Mouse (Mus musculus) myocyte (in vitro differentiated cells): Measurements from ENCODE around the gene Csk. TPM values are rescaled to one million over a fixed set of nuclear protein-coding genes. Genes with fewer than 3 reads are reported as not detected.

Source experiments
- H3K27me3 ChIP-seq: one replicate; pipeline ENCODE4 v1.6.1; 2011; ENCODE audit not compliant: control insufficient read depth, insufficient read depth, insufficient read length
- H3K36me3 ChIP-seq: one replicate; pipeline ENCODE4 v1.6.1; 2011; ENCODE audit not compliant: control insufficient read depth, insufficient read depth
- H3K4me2 ChIP-seq: one replicate; pipeline ENCODE4 v1.6.1; 2011; ENCODE audit warnings: low read depth, control low read depth
- H3K4me3 ChIP-seq: one replicate; pipeline ENCODE4 v1.5.1; 2011; ENCODE audit warnings: mild to moderate bottlenecking, control low read depth, moderate library complexity
- H3K79me2 ChIP-seq: one replicate; pipeline ENCODE4 v1.6.1; 2011; ENCODE audit not compliant: control insufficient read depth, insufficient read depth
- H3ac ChIP-seq: one replicate; pipeline ENCODE4 v1.6.1; 2011; ENCODE audit not compliant: control insufficient read depth, insufficient read length
- CEBPB ChIP-seq: IDR thresholded peaks from 2 replicates; pipeline ENCODE4 v1.6.1; 2011; ENCODE audit warnings: mild to moderate bottlenecking, moderate library complexity; ENCODE audit not compliant: poor library complexity, insufficient read depth, severe bottlenecking
- E2F4 ChIP-seq: IDR thresholded peaks from one replicate; pipeline ENCODE4 v1.6.1; 2011; ENCODE audit warnings: mild to moderate bottlenecking, control low read depth, moderate library complexity; ENCODE audit not compliant: insufficient read depth
- MAX ChIP-seq: IDR thresholded peaks from one replicate; pipeline ENCODE4 v1.6.1; 2011; ENCODE audit warnings: low read depth, mild to moderate bottlenecking, control low read depth
- MYOD1 ChIP-seq, 3 experiments: IDR thresholded peaks; one replicate each; pipeline ENCODE4 v1.6.1; 2011; ENCODE audit warnings: control low read depth in 2 of 3, low read depth in 2 of 3, mild to moderate bottlenecking in 2 of 3, moderate library complexity in 1 of 3; ENCODE audit not compliant: insufficient read length in 2 of 3, control insufficient read depth in 1 of 3
- MYOG ChIP-seq, 3 experiments: IDR thresholded peaks; one replicate each; pipeline ENCODE4 v1.6.1; 2011; ENCODE audit warnings: control low read depth in 2 of 3, low read depth in 2 of 3, mild to moderate bottlenecking in 2 of 3; ENCODE audit not compliant: insufficient read length in 2 of 3, control insufficient read depth in 1 of 3, insufficient read depth in 1 of 3
- POLR2A ChIP-seq: IDR thresholded peaks from one replicate; pipeline ENCODE4 v1.6.1; 2011; ENCODE audit warnings: low read depth, mild to moderate bottlenecking, control low read depth, moderate library complexity; ENCODE audit not compliant: insufficient read length
- POLR2AphosphoS2 ChIP-seq: IDR thresholded peaks from one replicate; pipeline ENCODE4 v1.6.1; 2011; ENCODE audit warnings: low read depth, control low read depth; ENCODE audit not compliant: insufficient read length
- REST ChIP-seq: IDR thresholded peaks from one replicate; pipeline ENCODE4 v1.6.1; 2011; ENCODE audit warnings: mild to moderate bottlenecking, control low read depth, moderate library complexity; ENCODE audit not compliant: insufficient read depth, insufficient read length
- SRF ChIP-seq: IDR thresholded peaks from one replicate; pipeline ENCODE4 v1.6.1; 2011; ENCODE audit warnings: low read depth; ENCODE audit not compliant: control insufficient read depth, insufficient read length
- TCF12 ChIP-seq: IDR thresholded peaks from one replicate; pipeline ENCODE4 v1.6.1; 2011; ENCODE audit warnings: mild to moderate bottlenecking, control low read depth; ENCODE audit not compliant: poor library complexity, insufficient read depth, severe bottlenecking
- TCF3 ChIP-seq: IDR thresholded peaks from one replicate; pipeline ENCODE4 v1.6.1; 2011; ENCODE audit warnings: low read depth, control low read depth; ENCODE audit not compliant: insufficient read length
- USF1 ChIP-seq: IDR thresholded peaks from one replicate; pipeline ENCODE4 v1.6.1; 2011; ENCODE audit warnings: low read depth, mild to moderate bottlenecking, control low read depth, moderate library complexity
- polyA plus RNA-seq: library from polyadenylated mRNA; unstranded; fragments of >200 nt; fragmentation: generic; extraction: Trizol; gene quantifications from one replicate; pipeline ENCODE4 v1.2.1, GENCODE M21; 2012; ENCODE audit warnings: missing spikeins

The Csk gene
- polyA plus RNA-seq, 1 experiment, result 76.7 TPM

DNA sequence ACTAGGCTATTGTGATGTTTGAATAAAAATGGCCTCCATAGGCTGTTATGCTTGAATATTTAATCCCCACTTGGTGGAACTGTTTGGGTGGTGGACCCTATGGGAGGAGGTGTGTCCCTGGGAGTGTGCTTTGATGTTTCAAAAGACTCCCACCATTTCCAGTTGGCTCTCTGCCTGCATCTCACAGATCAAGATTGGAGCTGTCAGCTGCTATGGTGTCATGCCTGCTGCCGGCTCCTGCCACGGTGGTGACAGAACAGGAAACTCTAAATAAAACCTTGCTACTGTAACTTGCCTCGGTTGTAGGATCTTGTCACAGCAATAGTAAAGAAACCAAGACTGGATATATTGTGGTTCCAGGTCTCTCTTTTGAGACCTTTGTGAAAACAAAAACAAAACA lies 8.1 kb upstream of the Csk start:
- H3ac ChIP-seq, result no peak overlapping the region
- H3K4me2 ChIP-seq, result no peak overlapping the region
- no peak for TF ChIP-seq REST
- TF ChIP-seq SRF, result no peak
- no peak for TF ChIP-seq MYOG (IDR thresholded peaks at IDR 0.05; ENCODE audit: control insufficient read depth in 1 of 3, insufficient read depth in 1 of 3, insufficient read length in 2 of 3, low read depth in 2 of 3)
- no peak for TF ChIP-seq TCF12
- no peak for TF ChIP-seq USF1
- H3K27me3 ChIP-seq, result no peaks in the 10 kb centered on the region
- H3K36me3 ChIP-seq, result no peaks in the 10 kb centered on the region
- no peaks in the 10 kb centered on the region for H3K79me2 ChIP-seq
- H3K4me3 ChIP-seq, result no peak overlapping the region

DNA sequence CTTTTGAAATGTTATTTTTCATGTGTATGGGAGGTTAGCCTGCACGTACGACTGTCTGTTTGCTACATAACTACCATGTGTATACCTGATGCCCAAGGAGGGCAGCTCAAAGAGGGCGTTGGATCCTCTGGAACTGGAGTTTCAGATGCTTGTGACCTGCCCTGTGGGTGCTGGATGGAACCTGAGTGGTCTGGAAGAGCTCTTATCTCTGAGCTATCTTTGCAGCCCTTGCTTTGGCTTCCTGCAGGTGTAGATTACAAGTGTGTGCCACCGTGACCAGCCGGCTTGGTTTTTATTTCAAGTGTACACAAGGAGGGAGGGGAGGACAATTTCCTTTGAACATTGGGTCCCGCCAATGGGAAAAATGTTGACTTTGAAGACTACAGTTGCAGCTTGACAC lies 7.1 kb upstream of the Csk start:
- H3ac ChIP-seq, result no peak overlapping the region
- H3K36me3 ChIP-seq, result no peaks in the 10 kb centered on the region

DNA sequence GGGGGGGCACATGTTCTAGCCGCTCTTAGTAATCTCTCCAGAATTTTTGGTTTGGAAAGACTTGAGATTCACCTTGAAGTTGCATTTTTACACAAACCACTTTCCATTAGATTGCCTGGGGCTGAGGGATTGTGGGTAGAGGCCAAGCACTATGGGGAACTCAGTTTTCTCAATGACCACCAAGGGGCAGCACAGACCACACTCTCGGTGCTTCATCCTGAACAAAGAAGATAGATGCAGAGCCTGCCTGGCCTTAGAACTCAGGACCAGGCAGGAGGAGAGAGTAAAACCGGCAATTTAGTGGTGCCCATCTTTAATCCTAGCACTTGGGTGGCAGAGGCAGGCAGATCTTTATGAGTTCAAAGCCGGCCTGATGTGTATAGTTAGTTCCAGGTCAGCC lies 6.3 kb upstream of the Csk start:
- no peaks in the 10 kb centered on the region for H3K27me3 ChIP-seq
- H3K4me3 ChIP-seq, result no peak overlapping the region
- H3K4me2 ChIP-seq, result no peak overlapping the region
- H3K79me2 ChIP-seq, result no peaks in the 10 kb centered on the region
- TF ChIP-seq REST, result no peak
- no peak for TF ChIP-seq TCF12
- no peak for TF ChIP-seq SRF
- TF ChIP-seq E2F4, result no peak
- TF ChIP-seq MYOD1 (IDR thresholded peaks at IDR 0.05; ENCODE audit: control insufficient read depth in 1 of 3, insufficient read length in 2 of 3, low read depth in 2 of 3), result no peak
- TF ChIP-seq USF1, result no peak
- no peak for TF ChIP-seq POLR2AphosphoS2
- no peak for TF ChIP-seq CEBPB
- TF ChIP-seq POLR2A, result no peak
- TF ChIP-seq TCF3, result no peak
- TF ChIP-seq MYOG (IDR thresholded peaks at IDR 0.05; ENCODE audit: control insufficient read depth in 1 of 3, insufficient read depth in 1 of 3, insufficient read length in 2 of 3, low read depth in 2 of 3), result no peak
- no peak for TF ChIP-seq MAX
- H3K36me3 ChIP-seq, result no peaks in the 10 kb centered on the region
- no peak overlapping the region for H3ac ChIP-seq

More for the DNA sequence above, 7.1 kb upstream of the Csk start:
- H3K79me2 ChIP-seq, result no peaks in the 10 kb centered on the region
- H3K4me2 ChIP-seq, result no peak overlapping the region
- TF ChIP-seq SRF, result no peak
- TF ChIP-seq USF1, result no peak
- no peak for TF ChIP-seq MYOG (IDR thresholded peaks at IDR 0.05; ENCODE audit: control insufficient read depth in 1 of 3, insufficient read depth in 1 of 3, insufficient read length in 2 of 3, low read depth in 2 of 3)
- TF ChIP-seq POLR2AphosphoS2, result no peak
- TF ChIP-seq TCF12, result no peak
- TF ChIP-seq TCF3, result no peak
- TF ChIP-seq MAX, result no peak
- no peak for TF ChIP-seq E2F4
- no peak for TF ChIP-seq MYOD1 (IDR thresholded peaks at IDR 0.05; ENCODE audit: control insufficient read depth in 1 of 3, insufficient read length in 2 of 3, low read depth in 2 of 3)
- TF ChIP-seq REST, result no peak
- TF ChIP-seq CEBPB, result no peak
- no peak for TF ChIP-seq POLR2A
- H3K27me3 ChIP-seq, result no peaks in the 10 kb centered on the region
- no peak overlapping the region for H3K4me3 ChIP-seq

DNA sequence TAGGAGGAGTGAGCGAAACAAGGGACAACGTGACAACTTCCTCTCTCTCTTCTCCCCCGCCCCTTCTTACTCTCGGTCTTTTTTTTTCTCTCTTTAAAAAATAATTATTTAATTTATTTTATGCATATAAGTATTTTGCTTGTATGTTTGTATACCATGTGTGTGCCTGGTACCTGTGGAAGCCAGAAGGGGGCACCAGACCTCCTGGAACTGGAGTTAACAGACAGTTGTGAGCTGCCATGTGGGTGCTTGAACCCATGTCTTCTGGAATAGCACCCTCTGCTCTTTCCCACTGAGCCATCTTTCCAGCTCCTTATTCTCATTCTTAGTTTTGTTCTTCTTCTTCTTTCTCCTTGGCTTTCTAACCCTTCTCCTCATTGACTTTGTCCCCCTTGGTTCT lies 5.5 kb upstream of the Csk start:
- Histone ChIP-seq H3K4me2 (no peak overlapping the region), H3K36me3 (no peaks in the 10 kb centered on the region), H3K4me3 (no peak overlapping the region), H3K27me3 (no peaks in the 10 kb centered on the region), H3K79me2 (no peaks in the 10 kb centered on the region), H3ac (no peak overlapping the region)
- TF ChIP-seq CEBPB (no peak), SRF (no peak), E2F4 (no peak), REST (no peak), POLR2A (no peak), TCF3 (no peak), USF1 (no peak), TCF12 (no peak), MYOG (IDR thresholded peaks at IDR 0.05; ENCODE audit: control insufficient read depth in 1 of 3, insufficient read depth in 1 of 3, insufficient read length in 2 of 3, low read depth in 2 of 3) (no peak), POLR2AphosphoS2 (no peak), MAX (no peak)

GRCm38 (mm10) chr9:57657843-57658242 lies 4.4 kb upstream of the Csk start:
- H3K36me3 ChIP-seq, result no peaks in the 10 kb centered on the region
- H3K79me2 ChIP-seq, result no peaks in the 10 kb centered on the region
- no peak overlapping the region for H3K4me2 ChIP-seq
- no peak overlapping the region for H3K4me3 ChIP-seq
- no peaks in the 10 kb centered on the region for H3K27me3 ChIP-seq
- TF ChIP-seq SRF (no peak), TCF3 (no peak), E2F4 (no peak), MYOG (IDR thresholded peaks at IDR 0.05; ENCODE audit: control insufficient read depth in 1 of 3, insufficient read depth in 1 of 3, insufficient read length in 2 of 3, low read depth in 2 of 3) (no peak), MAX (no peak), POLR2A (no peak), POLR2AphosphoS2 (no peak), TCF12 (no peak), MYOD1 (IDR thresholded peaks at IDR 0.05; ENCODE audit: control insufficient read depth in 1 of 3, insufficient read length in 2 of 3, low read depth in 2 of 3) (no peak), CEBPB (no peak), USF1 (no peak), REST (no peak)
- H3ac ChIP-seq, result no peak overlapping the region
